Mouse (Mus musculus): ENCODE measurements at regions not wholly inside any gene's neighbourhood (a gene's known extent, or its start where the extent isn't known, plus 50 kb on each side); places are given as distances from the start of the nearest gene placed in this dataset.

DNA sequence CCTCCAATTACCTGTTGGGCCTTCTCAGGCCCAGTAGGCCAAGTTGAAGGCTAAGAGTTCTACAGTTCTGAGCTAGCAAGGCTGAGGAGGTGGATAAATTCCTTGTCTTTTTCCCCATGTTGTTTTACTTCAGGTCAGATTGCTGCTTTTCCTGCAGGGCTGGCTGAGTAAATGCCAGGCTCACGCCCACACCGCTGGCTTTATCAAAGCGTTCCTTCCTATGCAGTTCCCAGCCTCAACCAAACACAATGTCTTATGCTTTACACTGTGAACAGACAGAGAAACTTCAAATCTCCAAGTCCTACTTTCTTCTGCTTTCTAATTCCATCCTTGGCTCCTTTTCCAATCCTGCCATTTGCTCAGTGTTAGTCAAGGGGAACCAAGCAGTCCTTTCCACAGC, 241.3 kb downstream of the Stim2 start:
- ATAC-seq (ENCODE audit: extremely low read depth, insufficient number of reproducible peaks, low FRiP score, poor library complexity, severe bottlenecking), result no peak
- Histone ChIP-seq H3K27me3 (ENCODE audit: insufficient read depth, low read length) (no peaks in the 10 kb centered on the region), H3K36me3 (replicated peaks) (no peaks in the 10 kb centered on the region), H3K4me3 (ENCODE audit: low read depth, low read length) (no peak overlapping the region), H3K9me3 (replicated peaks) (no peaks in the 10 kb centered on the region), H3K4me1 (ENCODE audit: insufficient read depth, low read depth, low read length) (no peaks in the 10 kb centered on the region)
- no peak for DNase-seq (ENCODE audit: low spot score)
- TF ChIP-seq GATA2 (IDR thresholded peaks at IDR 0.05; ENCODE audit: borderline replicate concordance, low read depth, low read length) (no peak), POLR2AphosphoS5 (IDR thresholded peaks at IDR 0.05; ENCODE audit: insufficient replicate concordance, low read depth, low read length) (no peak), TAL1 (conservative IDR thresholded peaks at IDR 0.05; ENCODE audit: low read depth, low read length) (no peak), CTCF (IDR thresholded peaks at IDR 0.05; ENCODE audit: low read depth, low read length) (no peak), GATA1 (IDR thresholded peaks at IDR 0.05; ENCODE audit: borderline replicate concordance, low read length) (no peak)

DNA sequence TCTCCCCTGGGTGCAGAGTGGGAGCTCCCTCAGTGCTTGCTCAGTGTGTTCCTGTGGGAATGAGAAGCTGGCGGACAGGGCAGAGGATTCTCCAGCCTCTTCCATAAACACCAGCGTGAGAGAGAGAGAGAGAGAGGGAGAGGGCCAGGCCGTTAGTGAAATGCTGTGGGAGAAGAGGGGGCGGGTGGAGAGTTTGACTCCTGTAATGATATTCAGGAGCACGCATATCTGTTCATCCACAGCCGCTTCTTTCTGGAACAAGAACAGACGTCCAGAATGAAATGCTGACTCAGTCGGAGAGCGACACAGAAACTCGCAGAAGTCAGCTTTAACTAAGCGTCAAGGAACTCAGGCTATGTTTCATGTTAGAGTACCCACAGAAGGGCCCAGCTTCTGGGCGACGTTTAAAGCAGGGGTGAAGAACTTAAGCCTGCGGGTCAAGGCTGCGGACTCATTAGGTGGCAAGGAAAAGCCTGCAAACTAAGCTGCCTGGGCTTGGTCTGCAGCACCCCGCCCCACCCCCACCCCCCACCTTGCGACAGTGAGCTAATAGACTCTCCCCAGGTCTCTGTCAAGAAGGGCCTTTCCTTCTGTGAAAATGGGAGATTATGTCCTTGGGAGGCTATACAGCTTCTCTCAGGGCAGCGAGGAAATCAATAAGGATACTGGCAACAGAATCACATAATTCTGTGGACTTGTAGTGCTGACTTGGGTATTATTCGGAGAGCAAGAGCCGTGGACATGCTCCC, 243.0 kb downstream of the Stim2 start:
- Histone ChIP-seq H3K9me3 (replicated peaks) (no peaks in the 10 kb centered on the region), H3K27me3 (ENCODE audit: insufficient read depth, low read length) (no peaks in the 10 kb centered on the region), H3K36me3 (replicated peaks) (no peaks in the 10 kb centered on the region), H3K4me3 (ENCODE audit: low read depth, low read length) (no peak overlapping the region), H3K4me1 (ENCODE audit: insufficient read depth, low read depth, low read length) (no peaks in the 10 kb centered on the region)
- DNase-seq (ENCODE audit: low spot score) (no peak), ATAC-seq (ENCODE audit: extremely low read depth, insufficient number of reproducible peaks, low FRiP score, poor library complexity, severe bottlenecking) (no peak)
- TF ChIP-seq TAL1 (conservative IDR thresholded peaks at IDR 0.05; ENCODE audit: low read depth, low read length) (no peak), GATA2 (IDR thresholded peaks at IDR 0.05; ENCODE audit: borderline replicate concordance, low read depth, low read length) (no peak), POLR2AphosphoS5 (IDR thresholded peaks at IDR 0.05; ENCODE audit: insufficient replicate concordance, low read depth, low read length) (no peak), CTCF (IDR thresholded peaks at IDR 0.05; ENCODE audit: low read depth, low read length) (no peak), GATA1 (IDR thresholded peaks at IDR 0.05; ENCODE audit: borderline replicate concordance, low read length) (no peak)

DNA sequence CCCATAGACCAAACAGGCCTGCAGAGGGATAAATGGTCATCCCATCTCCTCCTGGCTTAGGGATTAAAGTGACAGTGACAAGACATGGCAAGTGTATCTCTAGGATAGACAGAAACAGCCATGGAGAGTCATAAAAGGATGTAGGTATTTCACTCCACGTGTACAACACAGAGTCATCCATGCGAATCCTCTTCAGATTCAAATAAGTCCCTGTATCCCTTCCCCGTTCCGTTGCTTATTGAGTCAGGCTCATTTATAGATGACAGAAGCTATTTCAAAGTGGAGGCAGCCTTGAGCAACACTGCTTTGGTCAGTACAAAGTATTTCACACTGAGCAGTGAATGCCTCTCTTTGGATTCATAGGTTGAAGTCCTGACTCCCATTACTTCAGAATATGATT, 243.8 kb downstream of the Stim2 start:
- no peaks in the 10 kb centered on the region for H3K4me1 ChIP-seq (ENCODE audit: insufficient read depth, low read depth, low read length)
- no peaks in the 10 kb centered on the region for H3K9me3 ChIP-seq (replicated peaks)
- ATAC-seq (ENCODE audit: extremely low read depth, insufficient number of reproducible peaks, low FRiP score, poor library complexity, severe bottlenecking), result no peak
- DNase-seq (ENCODE audit: low spot score), result no peak
- TF ChIP-seq CTCF (IDR thresholded peaks at IDR 0.05; ENCODE audit: low read depth, low read length), result no peak
- no peak for TF ChIP-seq POLR2AphosphoS5 (IDR thresholded peaks at IDR 0.05; ENCODE audit: insufficient replicate concordance, low read depth, low read length)
- no peak for TF ChIP-seq GATA2 (IDR thresholded peaks at IDR 0.05; ENCODE audit: borderline replicate concordance, low read depth, low read length)
- TF ChIP-seq TAL1 (conservative IDR thresholded peaks at IDR 0.05; ENCODE audit: low read depth, low read length), result no peak
- no peak for TF ChIP-seq GATA1 (IDR thresholded peaks at IDR 0.05; ENCODE audit: borderline replicate concordance, low read length)
- H3K4me3 ChIP-seq (ENCODE audit: low read depth, low read length), result no peak overlapping the region
- no peaks in the 10 kb centered on the region for H3K27me3 ChIP-seq (ENCODE audit: insufficient read depth, low read length)
- no peaks in the 10 kb centered on the region for H3K36me3 ChIP-seq (replicated peaks)

DNA sequence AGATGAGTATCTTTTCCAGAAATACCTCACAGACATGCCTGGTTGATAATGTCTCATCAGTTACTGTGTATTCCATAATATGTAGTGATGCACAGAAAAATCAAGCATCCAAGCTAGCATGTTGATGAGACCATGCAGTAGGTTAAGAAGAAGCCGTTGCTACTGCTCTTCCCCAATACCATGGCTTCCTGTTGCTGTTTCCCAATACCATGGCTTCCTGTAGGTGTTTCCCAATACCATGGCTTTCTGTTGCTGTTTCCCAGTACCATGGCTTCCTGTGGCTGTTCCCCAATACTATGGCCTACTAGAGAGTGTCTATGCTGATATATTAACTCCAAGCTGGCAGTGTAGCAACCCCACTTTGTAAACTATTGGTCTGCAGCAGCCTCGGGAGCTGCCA, 253.7 kb downstream of the Stim2 start:
- ATAC-seq (ENCODE audit: extremely low read depth, insufficient number of reproducible peaks, low FRiP score, poor library complexity, severe bottlenecking), result no peak
- Histone ChIP-seq H3K9me3 (replicated peaks) (no peaks in the 10 kb centered on the region), H3K27me3 (ENCODE audit: insufficient read depth, low read length) (no peaks in the 10 kb centered on the region), H3K36me3 (replicated peaks) (no peaks in the 10 kb centered on the region), H3K4me3 (ENCODE audit: low read depth, low read length) (no peak overlapping the region), H3K4me1 (ENCODE audit: insufficient read depth, low read depth, low read length) (no peaks in the 10 kb centered on the region)
- TF ChIP-seq GATA2 (IDR thresholded peaks at IDR 0.05; ENCODE audit: borderline replicate concordance, low read depth, low read length), result no peak
- no peak for TF ChIP-seq TAL1 (conservative IDR thresholded peaks at IDR 0.05; ENCODE audit: low read depth, low read length)
- no peak for TF ChIP-seq CTCF (IDR thresholded peaks at IDR 0.05; ENCODE audit: low read depth, low read length)
- TF ChIP-seq GATA1 (IDR thresholded peaks at IDR 0.05; ENCODE audit: borderline replicate concordance, low read length), result no peak
- TF ChIP-seq POLR2AphosphoS5 (IDR thresholded peaks at IDR 0.05; ENCODE audit: insufficient replicate concordance, low read depth, low read length), result no peak
- DNase-seq (ENCODE audit: low spot score), result no peak

DNA sequence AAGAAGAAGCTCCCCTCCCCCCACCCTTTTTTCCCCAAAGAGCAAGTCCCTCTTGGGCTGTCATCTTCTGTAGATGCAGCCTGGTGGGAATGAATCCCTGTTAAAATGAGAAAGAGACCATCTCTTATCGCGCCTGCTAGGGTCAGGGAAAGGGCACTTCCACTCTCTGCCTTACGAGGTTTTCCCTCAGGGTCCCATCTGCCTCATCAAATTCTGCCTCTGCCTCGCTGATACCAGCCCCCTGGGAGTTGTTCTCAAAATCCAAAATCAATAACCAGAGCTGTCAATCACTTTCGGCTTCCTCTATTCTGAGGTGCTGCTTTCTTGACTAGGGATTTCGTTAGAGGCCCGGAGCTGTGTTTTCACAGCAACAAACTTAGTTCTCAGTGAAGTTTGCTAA, 255.7 kb downstream of the Stim2 start:
- H3K4me3 ChIP-seq (ENCODE audit: low read depth, low read length), result no peak overlapping the region
- H3K9me3 ChIP-seq (replicated peaks), result no peaks in the 10 kb centered on the region
- no peaks in the 10 kb centered on the region for H3K36me3 ChIP-seq (replicated peaks)
- no peaks in the 10 kb centered on the region for H3K4me1 ChIP-seq (ENCODE audit: insufficient read depth, low read depth, low read length)
- TF ChIP-seq CTCF (IDR thresholded peaks at IDR 0.05; ENCODE audit: low read depth, low read length), result no peak
- no peak for TF ChIP-seq GATA1 (IDR thresholded peaks at IDR 0.05; ENCODE audit: borderline replicate concordance, low read length)
- no peak for TF ChIP-seq TAL1 (conservative IDR thresholded peaks at IDR 0.05; ENCODE audit: low read depth, low read length)
- TF ChIP-seq POLR2AphosphoS5 (IDR thresholded peaks at IDR 0.05; ENCODE audit: insufficient replicate concordance, low read depth, low read length), result no peak
- TF ChIP-seq GATA2 (IDR thresholded peaks at IDR 0.05; ENCODE audit: borderline replicate concordance, low read depth, low read length), result no peak
- DNase-seq (ENCODE audit: low spot score) (no peak), ATAC-seq (ENCODE audit: extremely low read depth, insufficient number of reproducible peaks, low FRiP score, poor library complexity, severe bottlenecking) (no peak)
- no peaks in the 10 kb centered on the region for H3K27me3 ChIP-seq (ENCODE audit: insufficient read depth, low read length)

DNA sequence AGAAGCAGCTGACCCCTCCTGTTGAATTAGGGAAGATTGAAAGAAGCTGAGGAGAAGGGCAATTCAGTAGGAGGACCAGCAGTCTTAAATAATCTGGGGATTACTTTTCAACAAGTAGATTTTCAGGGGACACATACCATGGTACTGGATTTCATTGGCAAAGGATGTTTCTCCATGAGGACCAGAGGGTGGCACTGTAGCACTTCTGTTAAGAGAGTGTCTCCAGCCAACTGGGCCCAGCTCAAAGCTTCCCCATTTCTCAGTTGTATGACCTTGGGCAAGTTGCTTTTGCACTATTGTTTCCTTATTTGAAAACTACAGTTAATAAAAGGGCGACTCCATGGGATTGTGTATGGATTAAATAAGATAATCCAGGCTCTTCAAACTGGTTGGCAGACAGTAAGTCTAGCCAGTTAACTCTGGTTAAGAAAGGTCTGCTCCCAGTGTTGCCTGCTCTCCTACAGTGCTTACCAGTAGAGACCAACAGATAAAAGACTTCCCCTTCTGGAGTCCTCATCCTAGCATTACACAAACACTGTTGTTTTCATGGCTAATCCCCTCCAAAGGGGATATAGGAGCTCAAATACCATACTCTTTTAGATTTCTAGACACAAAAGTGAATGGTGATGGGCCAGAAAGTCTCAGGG, 259.9 kb downstream of the Stim2 start:
- Histone ChIP-seq H3K36me3 (replicated peaks) (no peaks in the 10 kb centered on the region), H3K4me3 (ENCODE audit: low read depth, low read length) (no peak overlapping the region), H3K27me3 (ENCODE audit: insufficient read depth, low read length) (no peaks in the 10 kb centered on the region), H3K9me3 (replicated peaks) (no peaks in the 10 kb centered on the region), H3K4me1 (ENCODE audit: insufficient read depth, low read depth, low read length) (no peaks in the 10 kb centered on the region)
- TF ChIP-seq TAL1 (conservative IDR thresholded peaks at IDR 0.05; ENCODE audit: low read depth, low read length), result no peak
- TF ChIP-seq POLR2AphosphoS5 (IDR thresholded peaks at IDR 0.05; ENCODE audit: insufficient replicate concordance, low read depth, low read length), result no peak
- no peak for TF ChIP-seq GATA2 (IDR thresholded peaks at IDR 0.05; ENCODE audit: borderline replicate concordance, low read depth, low read length)
- TF ChIP-seq GATA1 (IDR thresholded peaks at IDR 0.05; ENCODE audit: borderline replicate concordance, low read length), result no peak
- TF ChIP-seq CTCF (IDR thresholded peaks at IDR 0.05; ENCODE audit: low read depth, low read length), result no peak
- DNase-seq (ENCODE audit: low spot score) (no peak), ATAC-seq (ENCODE audit: extremely low read depth, insufficient number of reproducible peaks, low FRiP score, poor library complexity, severe bottlenecking) (no peak)

All from G1E (cell line).